Mouse (Mus musculus) liver, postnatal 0 days (tissue): ENCODE data around the gene Gm20388.

Experiments used
- CTCF ChIP-seq: sonication (generic); IDR thresholded peaks from 2 replicates; pipeline ENCODE4 v1.5.1; 2016; ENCODE audit warnings: antibody characterized with exemption, low read depth
- EP300 ChIP-seq: IDR thresholded peaks from 2 replicates; pipeline ENCODE4 v1.6.1; 2016; ENCODE audit warnings: antibody characterized with exemption, low read depth, mild to moderate bottlenecking

- TF ChIP-seq CTCF (no peak), EP300 (no peak)
Observed at GRCm38 (mm10) chr8:120489771-120490281, 579.2 kb downstream of the Gm20388 start.
